Mouse (Mus musculus) stomach, postnatal 0 days (tissue): ENCODE results near the gene Ednrb.

ENCODE experiments used
- CTCF ChIP-seq: IDR thresholded peaks from 2 replicates; pipeline ENCODE4 v1.5.1; 2016; ENCODE audit warnings: antibody characterized with exemption, low read depth, mild to moderate bottlenecking, moderate library complexity
- EP300 ChIP-seq: optimal IDR thresholded peaks from 2 replicates; pipeline ENCODE3; 2016; ENCODE audit warnings: antibody characterized with exemption

DNA sequence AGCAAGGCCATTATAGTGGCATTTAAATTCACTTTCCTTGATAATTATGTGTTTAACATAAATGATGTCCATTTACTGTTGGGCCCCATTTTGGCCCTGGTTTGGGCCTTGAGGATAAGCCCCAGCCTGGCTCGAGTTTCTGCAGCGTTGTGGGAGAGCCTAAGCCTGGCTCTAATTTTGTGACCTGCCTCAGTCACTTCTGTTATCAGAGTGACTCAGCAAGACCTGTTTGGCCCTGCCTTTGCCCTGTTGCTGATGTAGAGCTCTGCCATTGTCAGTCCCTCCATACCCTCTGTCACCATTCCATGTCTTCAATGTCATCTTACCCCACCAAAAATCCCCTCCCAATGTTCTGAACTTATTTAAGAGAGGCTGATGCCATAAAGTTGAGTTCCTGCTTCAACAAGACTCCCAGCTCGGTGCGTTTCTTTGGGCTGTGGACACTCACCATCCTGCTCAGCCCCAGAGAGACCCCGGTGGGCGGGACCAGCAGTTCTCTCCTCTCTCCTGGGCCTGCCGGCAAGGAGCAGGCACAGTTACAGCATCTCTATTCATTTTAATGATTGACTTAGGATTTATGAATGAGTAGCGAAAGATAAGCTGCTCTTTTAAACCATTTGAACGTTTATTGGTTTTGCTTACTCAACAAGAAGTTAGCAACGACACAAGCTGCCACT is 30.0 kb downstream of the Ednrb start:
- TF ChIP-seq CTCF: no peak
- no peak for TF ChIP-seq EP300
